Mouse (Mus musculus) adipocyte (in vitro differentiated cells): Measurements from ENCODE around the gene Rrp9.

Experiments
- DNase-seq: peaks from one replicate; pipeline ENCODE4 v3.0.0-alpha.2; 2016; ENCODE audit warnings: low spot score

The Rrp9 gene

DNA sequence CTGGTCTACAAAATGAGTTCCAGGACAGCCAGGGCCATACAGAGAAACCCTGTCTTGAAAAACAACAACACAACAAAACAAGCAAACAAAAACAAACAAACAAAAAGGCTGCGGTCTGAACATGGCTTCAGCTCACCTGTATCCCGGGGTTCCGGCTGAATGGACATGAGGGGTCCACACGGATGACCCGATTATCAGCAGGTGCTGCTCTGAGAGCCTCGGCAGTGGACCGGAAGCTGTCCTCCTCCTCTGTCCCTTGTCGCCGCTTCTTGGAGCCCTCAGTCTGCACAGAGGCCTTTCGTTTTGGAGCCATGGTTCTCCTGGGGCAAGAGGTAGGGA lies at the start of gene Rrp9:
Rrp9 (plus strand) TSS at position 301 of the 339 bp plus-strand sequence.
- DNase-seq, result no peak

DNA sequence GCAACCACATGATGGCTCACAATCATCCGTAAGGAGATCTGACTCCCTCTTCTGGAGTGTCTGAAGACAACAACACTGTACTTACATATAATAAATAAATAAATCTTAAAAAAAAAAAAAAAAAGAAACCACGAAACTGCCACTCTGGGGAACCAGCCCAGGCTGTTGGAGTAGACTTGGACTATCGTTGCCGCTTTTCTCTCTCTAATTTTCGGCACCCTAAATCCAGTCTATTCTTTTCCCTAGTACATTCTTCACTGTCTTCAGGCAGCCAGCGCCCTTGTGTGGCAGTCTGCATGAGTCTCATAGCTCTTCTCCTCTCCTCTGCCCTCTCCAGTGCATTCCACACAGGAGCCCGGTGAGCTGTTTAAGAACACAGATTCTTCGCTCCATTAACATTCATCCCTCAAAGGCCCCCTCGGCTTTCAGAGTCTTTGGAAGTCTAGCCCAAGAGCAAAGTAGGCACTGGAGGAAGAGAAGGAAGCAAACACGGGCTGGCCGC lies 47.0 kb upstream of the Rrp9 start:
- DNase-seq, result no peak

DNA sequence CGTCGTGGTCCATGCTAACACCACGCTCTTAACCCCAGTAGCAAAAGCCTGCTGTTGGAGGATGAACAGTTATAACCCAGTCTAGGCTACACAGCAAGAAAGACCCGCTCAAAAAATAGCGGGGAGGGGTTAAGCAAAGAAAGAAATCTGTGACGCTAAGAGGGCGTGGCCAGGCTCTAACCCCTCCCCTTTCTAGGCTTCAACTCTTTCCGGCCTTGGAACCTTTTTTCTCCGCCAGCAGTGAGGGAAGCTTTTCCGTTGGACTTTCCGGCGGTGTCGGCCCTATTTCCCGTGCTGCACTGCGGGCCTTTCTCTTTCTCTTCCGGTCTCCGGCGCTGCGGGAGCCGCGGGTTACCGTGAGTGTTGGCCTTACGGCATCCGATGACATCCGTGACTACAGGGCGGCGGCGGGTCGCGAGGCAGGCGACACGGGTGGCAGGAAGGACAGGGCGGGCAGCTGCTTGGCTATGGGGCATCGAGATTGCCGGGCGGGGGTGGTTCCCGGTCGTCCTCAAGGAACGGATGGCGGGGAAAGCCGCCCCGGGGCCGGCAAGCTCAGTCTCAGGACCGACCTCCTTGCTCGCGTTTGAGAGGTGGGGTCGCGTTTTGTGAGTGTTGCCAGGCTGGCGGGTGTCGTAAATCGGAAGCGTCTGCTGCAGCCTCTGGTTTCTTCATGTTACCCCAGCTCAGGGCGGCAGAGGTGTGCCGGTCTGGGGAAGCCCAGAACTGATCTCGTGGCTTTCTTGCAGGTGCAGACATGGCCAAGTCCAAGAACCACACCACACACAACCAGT lies 46.3 kb upstream of the Rrp9 start, which contains the start of gene Rpl29:
Rpl29 (plus strand) TSS at position 234 of the 794 bp plus-strand sequence.
- peak; percentile 97 for DNase-seq

DNA sequence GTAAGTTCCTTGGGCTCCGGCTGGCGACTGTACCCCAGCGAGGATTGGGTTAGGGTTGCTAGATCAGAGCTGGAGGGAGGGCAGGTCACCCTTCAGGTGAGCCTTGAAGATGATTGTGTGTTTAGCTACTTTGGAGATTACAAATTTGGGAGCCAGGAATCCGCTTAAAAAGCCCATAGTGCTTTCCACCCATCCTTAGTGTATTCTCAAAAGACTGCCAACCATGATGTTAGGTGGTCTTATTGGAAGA lies 45.8 kb upstream of the Rrp9 start:
- DNase-seq, result no peak

DNA sequence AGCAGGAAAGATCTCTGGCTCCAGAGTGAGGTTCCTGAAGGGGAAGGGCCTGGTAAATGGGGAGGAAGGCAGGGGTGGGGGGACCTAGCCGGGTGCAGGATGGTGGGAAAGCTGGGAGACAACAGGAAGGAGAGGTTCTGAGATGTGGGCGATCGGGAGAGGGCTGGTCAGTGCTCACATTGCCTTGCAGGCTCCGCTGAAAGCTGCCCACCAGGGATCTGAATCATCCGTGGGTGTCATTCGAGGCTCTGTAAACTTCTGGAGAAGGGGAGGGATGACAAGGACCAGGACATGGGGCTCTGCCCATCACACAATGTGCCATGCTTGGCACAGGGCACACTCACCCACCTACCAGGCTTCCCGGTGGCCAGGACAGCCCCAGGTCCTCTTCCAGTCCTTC lies 42.4 kb upstream of the Rrp9 start:
- no peak for DNase-seq

DNA sequence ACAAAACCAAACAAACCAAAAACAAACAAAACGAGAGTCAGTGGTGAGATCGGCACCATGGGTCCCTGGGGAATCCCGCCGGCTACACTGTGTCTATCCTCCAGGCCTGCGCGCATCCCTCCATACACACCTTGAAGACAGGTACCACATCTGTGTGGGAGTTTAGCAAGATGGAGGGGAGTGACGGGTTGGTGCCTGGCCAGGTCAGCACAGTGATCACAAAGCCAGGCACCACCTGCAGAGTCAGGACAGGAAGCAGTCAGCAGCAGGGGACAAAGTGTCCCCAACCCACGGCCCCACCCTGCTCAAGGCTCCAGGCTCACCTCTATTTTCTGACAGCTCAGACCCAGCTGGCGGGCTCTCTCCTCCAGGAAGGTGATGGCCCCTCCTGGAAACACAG lies 39.2 kb upstream of the Rrp9 start:
- no peak for DNase-seq

DNA sequence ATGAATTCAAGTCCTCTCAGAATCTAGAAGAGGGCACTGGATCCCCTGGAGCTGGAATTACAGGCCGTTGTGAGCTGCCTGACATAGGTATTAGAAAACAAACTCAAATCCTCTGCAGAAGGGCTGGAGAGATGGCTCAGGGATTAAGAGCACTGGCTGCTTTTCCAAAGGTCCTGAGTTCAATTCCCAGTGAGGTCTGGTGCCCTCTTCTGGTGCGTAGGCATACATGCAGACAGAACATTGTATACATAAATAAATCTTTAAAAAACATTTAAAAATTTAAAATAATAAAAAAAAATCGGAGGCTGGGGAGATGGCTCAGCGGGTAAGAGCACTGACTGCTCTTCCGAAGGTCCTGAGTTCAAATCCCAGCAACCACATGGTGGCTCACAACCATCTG lies 33.1 kb upstream of the Rrp9 start:
- DNase-seq, result no peak

DNA sequence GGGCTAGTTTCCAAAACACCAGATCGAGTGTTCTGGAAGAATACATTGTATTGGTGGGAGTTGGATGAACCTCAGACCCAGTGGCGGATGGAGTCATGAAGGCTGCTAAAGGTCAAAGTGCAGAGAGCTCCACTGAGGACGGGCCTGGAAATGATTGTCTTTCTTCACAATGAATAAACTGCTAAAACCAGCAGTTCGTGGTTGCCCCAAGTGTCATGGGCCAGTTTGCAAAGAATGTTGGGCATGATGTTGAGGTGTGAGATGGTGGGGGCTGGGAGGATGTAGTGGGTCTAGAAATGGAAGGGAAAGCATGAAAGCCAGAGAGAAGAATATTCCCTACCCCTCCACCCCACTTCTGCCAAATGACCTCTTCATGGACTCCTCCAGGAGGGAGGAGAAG lies 30.9 kb upstream of the Rrp9 start:
- no peak for DNase-seq

DNA sequence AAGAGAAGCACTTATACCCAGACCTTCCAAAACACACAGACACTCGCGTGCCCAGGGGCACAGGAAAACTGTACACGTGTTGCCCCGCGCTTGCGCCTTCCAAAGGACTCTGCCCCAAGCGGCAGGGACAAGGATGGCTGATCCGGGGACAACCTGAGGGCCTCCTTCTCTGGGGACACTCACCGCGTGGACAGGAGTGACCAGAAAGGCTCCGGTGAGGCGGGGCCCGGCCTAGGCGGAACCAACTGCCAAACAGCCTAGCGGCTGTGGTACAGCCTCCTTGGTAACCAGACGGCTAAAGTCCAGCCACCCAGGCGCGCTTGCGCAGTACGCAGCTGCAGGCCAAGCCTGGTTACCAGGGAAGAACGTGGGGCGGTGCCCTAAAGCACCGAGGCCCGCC lies 28.4 kb upstream of the Rrp9 start, which contains the start of the genes Abhd14b and Abhd14a:
Abhd14b (plus strand) TSS at position 112 of the 400 bp plus-strand sequence.
Abhd14a (minus strand) TSS at position 331 of the 400 bp plus-strand sequence.
- DNase-seq, result peak; percentile 91

DNA sequence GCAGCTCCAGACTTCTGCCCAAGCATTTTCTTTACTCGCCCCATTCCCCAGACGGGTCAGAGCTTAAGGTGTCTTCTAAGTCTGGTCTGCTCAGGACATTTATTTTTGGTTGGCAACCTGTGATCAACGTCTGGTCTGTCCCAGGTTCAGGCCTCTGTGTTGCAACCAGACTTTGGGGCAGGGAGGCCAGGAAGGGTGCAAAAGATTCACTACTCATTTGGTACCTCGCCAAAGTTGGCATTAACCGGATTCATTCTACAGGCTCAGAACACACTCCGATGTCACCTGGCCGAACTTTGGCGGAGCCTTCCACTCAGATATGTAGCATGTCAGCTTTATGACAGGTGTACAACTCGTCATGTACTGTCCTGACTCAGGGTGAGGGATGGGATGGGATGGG lies 27.8 kb upstream of the Rrp9 start:
- no peak for DNase-seq

DNA sequence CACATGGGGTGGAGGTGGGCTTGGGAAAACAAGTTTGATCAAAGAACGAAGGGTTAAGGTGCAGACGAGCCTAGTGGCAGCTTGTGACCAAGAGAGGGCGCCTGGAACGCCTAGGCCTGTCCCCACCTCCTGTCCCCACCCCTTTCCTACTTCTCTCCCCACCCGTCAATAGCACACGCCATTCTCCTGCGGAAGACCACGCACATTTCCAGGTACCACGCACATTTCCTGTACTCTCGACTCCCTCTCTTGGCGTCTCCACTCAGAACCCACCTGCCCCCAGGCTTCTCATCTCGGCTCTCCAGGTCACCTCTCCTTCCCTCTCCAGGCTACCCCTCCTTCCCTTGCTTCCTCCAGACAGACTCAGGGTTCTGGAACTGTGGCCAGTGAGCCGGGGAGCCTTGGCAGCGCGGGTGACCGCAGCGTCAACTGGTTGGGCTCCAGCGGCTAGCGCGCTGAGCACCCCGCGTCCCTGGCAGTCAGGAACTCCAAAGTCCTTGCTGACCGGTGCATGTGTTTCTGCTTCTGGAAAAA lies 27.2 kb upstream of the Rrp9 start:
- DNase-seq, result peak; percentile 69

DNA sequence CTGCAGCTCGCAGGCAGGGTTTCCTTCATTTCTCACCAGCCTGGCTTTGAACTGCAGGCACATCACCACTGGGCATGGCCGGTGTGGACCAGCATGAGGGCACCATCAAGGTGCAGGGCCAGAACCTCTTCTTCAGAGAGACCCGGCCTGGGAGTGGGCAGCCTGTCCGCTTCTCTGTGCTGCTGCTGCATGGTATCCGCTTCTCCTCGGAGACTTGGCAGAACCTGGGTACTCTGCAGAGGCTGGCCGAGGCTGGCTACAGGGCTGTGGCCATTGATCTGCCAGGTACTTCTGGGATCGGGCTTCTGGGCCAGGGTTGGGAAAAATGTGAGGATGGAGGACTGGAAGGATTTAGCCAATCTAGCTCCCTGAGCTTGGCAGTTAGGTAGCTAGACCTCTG lies 25.8 kb upstream of the Rrp9 start:
- no peak for DNase-seq

DNA sequence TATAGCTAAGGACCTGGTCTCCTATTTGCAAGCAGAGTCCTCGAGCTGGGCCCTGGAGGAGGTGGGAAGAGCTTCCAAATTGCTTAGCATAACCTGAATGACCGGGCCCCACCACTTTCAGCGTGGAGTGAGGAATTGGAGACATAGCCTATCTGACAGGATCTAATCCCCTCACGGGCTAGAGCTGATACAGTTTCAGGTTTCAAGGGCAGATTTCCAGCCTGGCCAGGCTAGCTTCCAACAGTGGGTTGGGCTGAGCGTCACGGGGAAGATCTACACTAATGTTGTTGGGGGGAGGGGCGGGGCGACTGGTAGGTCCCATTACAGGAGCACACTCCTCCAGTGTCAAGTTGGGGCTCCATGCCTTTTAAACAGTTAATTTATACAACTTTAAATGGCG lies 25.1 kb upstream of the Rrp9 start:
- DNase-seq, result peak; percentile 77

DNA sequence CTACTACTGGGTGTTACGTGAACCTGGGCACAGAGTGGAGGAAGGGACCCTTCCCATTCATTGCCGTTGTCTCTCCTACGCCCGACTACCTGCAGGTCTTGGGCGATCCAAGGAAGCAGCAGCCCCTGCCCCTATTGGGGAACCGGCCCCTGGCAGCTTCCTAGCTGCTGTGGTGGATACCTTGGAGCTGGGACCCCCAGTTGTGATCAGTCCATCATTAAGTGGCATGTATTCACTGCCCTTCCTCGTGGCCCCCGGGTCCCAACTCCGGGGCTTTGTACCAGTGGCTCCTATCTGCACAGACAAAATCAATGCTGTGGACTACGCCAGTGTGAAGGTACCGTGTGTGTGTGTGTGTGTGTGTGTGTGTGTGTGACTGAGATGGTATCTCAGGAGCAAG lies 24.5 kb upstream of the Rrp9 start:
- DNase-seq, result no peak

DNA sequence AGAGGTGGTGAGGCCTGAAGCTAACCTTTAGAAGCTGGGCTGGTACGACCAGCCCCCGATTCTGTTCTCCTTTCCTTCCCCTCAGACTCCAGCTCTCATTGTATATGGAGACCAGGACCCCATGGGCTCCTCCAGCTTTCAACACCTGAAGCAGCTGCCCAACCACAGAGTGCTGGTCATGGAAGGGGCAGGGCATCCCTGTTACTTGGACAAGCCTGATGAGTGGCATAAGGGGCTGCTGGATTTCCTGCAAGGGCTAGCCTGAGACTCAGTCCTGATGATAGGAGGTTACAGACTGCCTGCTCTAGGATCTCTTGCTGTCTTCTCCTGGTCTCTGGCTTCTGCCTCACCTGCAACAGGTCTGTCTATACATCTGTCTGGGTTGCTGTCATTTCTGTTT lies 23.9 kb upstream of the Rrp9 start:
- no peak for DNase-seq

DNA sequence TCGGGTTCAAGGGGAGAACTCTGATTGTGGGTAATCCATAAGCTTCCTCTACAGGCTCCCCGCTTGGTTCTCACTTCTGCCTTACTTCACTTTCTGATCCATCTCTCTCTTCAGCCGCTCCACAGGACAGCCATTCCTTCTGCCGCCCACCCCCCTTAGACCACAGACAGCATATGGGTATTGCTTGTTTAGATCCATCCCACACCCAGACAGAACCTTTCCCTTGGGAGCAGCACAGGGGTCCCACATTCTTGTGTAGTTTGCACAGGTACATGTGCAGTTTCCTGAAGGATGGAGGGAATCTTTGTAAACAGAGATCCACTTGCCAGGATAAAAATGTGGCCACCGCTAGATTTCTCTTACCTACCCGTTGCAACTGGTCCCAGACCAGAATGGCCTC lies 23.4 kb upstream of the Rrp9 start:
- DNase-seq, result no peak

DNA sequence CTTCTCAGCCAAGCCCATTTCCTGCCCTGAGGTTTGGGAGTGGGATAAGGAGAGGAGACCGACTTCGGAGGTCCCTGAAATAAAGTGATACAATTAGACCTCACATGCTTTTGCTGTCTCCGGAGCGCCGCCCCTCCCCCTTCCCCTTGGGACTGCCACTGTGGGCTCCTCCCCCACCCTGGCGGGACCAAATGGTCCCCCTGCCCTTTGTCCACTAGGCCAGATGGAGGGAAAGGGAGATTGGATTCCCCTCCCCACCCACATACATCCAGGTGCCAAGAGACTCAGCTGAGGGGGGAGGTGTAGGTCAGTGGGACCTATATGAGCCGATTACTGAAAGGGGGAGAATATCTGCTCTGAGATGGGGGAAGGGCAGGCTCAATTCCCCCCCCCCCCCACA lies 22.9 kb upstream of the Rrp9 start:
- no peak for DNase-seq

DNA sequence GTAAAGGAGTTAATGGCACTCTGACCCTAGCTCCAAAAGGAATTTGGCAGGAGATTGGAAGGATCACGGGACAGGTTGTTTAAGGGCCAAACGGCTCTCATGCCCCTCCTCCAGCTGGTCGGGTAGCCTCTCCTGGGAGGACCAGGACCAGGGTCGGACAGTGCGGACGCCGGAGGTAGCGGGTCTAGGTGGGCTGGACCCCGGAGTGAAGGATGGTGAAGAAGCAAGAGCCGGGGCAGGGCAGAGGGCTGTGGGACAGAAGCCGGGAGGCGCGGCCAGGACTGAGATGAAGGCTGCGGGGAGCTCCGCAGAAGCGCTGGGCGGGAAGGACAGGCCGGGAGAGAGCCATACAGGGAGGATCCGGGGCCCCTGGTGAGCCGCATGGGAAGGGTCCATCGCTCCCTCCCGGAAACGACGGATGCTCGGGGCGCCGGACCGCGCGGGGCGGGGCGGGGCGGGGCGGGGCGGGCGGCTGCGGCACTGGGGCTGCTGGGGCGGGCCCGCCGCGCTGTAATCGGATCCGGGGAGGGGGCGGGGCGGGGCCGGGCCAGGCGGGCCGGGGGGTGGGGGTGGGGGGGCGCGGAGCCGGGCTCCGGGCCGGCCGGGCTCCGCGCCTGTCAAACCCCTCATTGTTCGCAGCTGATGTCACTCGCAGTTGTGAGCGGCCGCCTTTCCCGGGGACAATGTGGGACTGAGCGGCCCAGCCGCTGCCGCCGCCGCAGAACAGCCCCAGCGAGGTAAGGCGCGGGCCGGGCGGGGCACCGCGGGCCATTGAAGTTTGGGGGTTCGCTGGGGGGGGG lies 22.3 kb upstream of the Rrp9 start, which contains the start of gene Pcbp4:
Pcbp4 (plus strand) TSS at position 21 of the 800 bp plus-strand sequence.
- peak; percentile 55 for DNase-seq

DNA sequence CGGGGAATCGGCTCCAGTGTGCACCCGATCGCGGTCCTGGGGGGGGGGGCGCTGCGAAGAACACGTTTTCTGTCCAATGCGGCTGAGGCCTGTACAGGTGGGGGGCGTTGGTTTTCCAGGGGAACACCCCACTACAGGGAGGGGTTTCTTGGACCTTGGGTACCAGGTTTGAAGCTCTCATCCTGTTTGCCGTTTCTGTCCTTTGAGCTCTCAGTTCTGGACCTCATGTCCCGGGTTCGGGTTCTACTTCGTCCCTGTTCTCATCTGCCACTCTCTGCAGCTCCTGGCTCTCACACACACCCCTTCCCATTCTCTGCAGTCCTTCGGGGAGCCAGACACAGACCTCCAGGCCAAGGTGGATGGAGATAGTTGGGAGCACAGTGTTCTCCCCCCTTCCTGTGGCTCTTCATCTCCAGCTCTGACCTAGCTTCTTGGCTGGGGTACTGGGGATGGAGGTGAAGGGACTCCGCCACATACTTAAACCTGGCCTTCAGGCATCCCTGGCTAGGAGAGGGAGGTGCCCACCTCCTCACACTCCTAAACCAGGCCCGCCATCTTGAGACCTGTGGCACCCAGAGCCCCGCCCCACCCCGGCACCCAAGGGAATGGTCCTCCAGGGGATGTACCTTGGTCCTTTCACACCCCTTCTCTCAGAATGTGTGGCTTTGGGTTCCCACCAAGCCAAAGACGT lies 21.5 kb upstream of the Rrp9 start:
- no peak for DNase-seq

DNA sequence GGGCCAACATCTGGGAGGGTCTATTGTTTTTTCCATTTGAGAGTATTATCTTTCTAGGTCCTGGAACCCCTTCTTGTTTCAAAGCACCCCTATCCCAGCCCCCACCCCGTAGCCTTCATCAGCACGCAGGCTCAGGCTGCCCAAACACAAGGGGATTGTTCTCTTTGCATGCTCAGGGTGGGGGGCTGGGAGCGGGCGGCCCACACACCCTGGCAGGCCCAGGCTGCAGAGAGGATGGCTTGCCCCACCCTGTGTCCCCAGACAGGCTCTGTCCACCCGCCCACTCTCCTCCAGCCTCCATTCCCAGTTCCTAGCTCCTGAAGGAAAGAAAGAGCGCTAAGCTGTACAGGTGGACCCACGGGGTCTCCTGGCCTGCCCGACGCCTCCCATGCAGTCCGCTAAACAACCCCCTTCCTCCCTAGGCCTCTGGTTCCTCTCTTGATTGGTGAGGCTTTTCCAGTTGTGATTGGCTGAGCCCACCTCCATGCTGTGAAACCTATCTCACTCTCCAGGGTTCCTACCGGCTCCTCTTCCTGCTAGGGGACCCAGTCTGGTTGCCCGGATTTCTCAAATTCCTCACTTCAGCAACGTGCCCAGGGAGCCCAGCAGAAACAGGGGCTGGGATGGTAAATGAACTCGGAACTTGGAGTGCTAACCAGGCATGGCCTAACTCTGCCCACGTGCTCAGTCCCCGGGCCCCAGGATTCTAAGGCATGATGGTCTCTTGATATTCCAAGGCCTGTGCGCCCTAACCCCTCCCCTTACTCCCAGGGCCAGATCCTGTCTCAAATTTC lies 20.7 kb upstream of the Rrp9 start:
- DNase-seq, result no peak

DNA sequence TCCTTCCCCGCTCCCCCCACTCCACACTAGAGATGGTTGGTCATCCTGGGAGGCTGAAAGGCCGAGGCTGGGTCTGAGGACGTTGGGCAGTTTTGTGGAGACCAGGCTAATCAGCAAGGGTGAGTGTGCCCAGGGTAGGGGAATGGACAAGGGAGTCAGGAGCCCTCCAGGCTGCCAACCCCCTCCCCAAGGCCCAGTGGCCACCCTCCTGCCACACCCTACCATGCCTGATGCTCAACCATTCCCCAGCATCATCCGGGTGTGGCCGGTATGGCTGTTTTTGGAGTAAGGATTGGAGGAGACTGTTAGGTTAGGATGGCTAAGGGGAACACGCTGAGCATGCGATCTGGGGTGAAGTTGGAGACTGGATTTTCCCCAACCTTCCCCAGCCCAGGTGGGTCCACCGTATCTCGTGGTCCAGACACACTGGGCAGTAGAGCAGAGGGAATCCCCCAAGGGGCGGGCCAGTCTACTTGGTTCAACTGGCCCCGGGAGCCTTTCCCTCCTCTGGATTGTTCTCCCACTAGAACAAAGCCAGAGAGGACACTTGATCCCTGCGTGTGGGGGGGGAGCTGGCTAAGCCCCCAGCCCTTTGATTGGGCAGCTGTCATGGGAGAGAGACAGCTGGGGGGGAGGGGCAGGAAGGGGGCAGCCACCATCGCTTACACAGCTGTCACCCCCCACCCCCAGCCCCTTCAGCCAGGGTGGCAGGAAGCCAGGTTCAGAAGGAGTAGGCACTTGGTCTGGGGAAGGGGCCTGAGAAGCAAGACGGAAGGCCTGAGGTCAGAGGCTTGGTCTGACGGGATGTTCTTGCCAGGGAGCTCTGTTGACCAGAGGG lies 19.2 kb upstream of the Rrp9 start:
- no peak for DNase-seq
